Mouse (Mus musculus): ENCODE data around the gene Epha2.

DNA sequence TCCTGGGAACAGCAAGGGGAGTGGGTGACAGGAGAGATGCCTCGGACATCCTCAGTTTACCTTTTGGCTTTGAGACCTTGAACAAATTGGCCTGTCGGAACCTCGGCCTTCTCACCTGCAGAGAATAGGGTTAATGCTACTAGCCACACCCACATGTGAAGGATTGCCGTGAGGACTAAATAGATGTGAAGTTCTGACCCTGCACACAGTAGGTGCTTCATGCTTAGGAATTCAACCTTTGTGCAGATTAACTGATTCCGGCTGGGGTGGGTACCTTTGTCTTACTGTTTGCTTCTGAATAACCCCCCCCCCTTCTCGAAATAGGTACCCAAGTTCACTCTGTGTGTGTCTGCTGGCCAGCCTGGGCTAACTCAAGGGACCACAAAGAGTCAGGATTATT lies 13.7 kb downstream of the Epha2 start:
- TF ChIP-seq EP300 (IDR thresholded peaks at IDR 0.05; ENCODE audit: low read depth) = no peak
- TF ChIP-seq CTCF (IDR thresholded peaks at IDR 0.05; ENCODE audit: low read depth) = no peak

Measured in liver, embryonic 14.5 days (tissue).